Mouse (Mus musculus) B cell, adult 2 months (primary cell): ENCODE data around the gene Llgl2.

Experiments
- DNase-seq, 2 experiments: peaks; one replicate each; pipeline ENCODE4 v3.0.0; 2022

The Llgl2 gene

DNA sequence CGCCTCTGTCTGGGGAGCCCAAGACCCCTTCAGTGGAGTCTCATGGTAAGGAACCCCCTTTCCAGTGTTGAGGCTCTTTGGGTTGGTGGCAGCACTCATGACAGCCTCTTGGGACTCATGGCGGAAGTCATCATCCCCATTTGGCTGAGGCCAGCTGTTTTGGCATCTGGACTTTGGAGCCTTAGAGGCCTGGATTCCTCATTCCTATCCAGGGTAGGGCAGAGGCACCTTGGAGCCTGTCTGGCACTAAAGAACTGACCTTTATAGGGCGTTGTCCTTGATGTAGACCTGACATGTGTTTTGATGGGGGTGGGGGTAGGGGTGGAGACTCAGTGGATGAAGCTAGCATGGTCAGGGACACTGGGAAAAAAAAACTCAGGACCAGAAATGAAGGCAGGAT, 60.5 kb downstream of the Llgl2 start:
- no peak for DNase-seq

DNA sequence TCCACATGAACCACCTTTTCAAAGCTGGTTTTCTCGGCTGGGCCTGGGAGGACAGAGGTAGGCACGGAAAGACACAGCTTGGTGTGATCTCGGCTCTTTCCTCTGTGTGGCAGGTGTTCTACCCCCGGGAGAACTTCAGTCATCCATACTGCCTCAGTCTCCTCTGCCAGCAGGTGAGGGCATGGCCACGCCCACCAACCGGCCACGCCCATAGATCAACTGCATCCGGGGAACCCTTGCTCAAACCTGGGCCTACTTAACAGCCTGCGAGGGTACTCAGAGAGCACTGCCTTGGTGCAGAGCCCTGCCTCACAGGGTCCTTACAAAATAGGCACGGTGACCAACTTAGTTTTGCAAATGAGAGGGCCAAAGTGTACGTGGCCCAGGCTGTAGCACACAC, 61.4 kb downstream of the Llgl2 start:
- DNase-seq: no peak

DNA sequence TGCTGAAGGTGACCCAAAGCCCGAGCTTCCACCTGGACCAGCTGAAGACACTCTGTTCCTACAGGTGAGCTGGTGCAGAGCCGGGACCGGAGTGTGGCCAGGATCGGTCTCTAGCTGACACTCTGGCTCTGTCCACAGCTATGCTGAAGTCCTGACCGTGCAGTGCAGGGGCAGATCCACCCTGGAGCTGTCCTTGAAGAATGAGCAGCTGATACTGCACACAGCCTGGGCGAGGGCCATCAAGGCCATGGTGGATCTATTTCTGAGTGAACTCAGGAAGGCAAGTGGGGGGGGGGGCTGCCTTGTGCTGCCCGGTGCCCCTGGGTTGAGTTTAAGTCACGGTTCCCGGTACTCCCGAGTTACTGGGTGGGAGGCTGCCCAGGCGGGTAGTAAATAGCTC, 62.6 kb downstream of the Llgl2 start:
- no peak for DNase-seq

DNA sequence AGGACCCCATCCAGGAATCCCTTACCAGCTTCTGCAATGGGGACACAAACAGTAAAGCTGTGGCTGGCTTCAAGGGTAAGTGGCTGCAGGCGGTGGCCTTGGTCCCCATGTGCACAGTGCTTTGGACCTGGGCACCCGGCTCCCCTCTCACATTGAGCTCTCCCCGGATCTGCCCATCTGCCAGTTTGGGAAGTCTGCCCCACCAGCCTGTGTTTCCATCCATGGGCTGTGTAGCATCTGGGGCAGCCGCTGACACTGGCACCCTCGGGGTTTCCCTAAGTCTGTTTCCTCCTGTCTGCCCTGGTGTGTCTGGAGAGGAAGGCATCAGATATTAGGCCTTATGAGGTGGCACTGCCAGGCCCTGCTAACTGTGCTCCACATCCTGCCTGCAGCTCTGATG, 64.2 kb downstream of the Llgl2 start:
- DNase-seq: no peak

DNA sequence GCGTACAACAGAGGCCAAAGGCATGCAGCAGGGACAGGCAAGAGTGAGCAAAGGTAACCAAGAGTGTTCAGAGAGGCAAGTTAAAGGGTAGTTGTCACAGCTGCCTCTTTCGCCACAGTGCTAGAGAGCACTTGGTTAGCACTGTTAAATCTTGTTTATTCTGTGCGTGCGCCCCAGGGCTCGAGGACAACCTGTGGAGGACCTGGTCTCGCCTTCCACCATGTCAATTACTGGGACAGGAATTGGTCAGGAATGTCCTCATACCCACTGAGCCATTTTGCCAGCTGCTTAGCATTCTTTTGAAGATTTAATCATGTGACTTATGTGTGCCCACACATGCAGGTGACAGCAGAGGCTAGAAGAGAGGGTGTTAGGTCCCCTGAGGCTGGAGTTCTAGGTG, 65.3 kb downstream of the Llgl2 start:
- DNase-seq: no peak

DNA sequence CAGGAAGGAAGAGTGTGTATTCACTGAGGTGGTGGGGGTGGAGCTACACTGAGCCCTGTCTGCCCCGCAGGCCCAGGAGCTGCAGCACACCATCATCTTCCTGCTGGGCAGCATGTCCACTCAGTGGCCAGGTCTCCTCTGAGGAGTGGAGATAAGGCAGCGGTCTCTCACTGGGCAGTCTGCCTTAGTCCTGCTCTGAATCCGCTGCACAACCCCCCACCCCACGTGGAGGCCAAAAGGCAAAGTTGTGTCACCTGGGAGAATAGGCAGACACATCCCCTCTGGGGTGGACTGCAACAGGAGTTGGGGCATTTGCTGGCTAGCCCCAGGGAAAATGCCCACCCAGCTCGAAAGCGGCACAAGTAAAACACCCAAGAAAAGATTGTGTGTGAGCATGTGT, 68.4 kb downstream of the Llgl2 start:
- DNase-seq: no peak

DNA sequence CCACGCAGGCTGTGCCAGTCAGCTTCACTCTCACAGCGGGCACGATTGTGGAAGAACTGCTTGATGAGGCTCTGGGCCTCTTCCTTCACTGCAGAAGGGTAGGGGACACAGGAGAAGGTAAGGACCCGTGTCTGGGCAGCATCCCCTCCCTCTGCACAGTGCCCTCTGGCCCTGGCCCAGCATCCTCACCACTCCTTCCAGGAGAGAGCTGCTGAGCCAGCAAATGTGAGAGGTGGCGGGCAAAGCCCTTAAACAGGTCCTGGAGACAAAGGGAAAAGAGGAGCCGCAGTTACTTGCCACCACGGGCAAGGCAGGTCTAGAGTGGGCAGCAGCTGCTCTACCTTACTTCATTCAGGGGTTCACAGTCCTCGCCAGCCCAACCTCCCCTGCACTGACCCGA, 69.2 kb downstream of the Llgl2 start:
- no peak for DNase-seq

DNA sequence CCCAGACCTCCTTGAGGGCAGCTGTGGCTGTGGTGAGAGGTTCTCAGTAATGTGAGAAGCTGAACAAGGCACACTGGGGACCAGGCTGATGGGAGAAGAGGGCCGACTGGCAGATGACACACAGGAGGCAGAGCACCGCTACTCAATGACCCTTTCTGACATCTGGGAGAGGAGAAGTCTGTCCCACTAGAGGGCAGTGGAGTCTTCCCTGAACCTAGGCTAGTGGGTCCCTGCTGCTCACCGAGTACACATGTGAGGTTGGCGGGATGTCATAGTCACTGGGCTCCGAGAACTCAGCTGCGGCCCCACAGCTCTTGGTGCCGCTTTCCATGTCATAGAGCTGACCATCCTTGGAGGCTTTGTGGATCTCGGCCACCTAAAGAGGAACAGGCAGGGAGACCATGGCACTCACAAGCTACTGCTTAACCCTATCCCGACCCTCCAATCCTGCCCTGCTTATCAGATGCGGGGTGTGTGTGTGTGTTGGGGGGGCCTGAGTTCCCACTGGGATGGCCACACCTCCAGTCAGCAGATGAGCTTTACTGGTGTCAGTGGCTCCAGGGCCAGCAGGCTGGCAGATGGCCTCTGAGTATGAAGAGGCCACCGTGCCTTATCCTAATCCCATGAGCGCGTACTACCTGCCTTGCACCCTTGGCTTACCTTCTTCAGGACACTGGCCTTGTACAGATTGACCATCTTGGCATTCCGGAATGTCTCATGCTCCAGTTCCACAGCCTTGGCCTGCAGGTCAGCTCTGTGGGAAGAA, 71.1 kb downstream of the Llgl2 start:
- DNase-seq: no peak

DNA sequence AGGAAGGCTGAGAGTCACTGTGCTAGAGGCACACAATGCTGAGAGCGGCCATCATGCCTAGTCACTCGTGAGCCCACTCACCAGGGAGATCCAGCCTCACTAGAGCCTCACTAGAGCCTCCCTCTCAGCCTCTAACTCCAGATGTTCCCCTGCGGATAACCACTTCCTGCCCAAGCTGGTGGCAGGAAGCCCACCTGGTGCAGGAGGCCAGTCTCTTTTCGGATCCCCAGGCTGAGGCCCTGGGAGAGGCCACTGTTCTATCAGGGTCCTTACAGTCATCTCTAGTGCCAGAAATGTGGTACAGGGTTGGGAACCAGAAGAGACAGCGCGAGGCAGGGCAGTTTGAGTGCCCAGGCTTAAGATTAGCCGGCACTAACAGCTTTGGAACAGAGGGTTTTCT, 74.6 kb downstream of the Llgl2 start:
- DNase-seq: peak; percentile 25 to 33

DNA sequence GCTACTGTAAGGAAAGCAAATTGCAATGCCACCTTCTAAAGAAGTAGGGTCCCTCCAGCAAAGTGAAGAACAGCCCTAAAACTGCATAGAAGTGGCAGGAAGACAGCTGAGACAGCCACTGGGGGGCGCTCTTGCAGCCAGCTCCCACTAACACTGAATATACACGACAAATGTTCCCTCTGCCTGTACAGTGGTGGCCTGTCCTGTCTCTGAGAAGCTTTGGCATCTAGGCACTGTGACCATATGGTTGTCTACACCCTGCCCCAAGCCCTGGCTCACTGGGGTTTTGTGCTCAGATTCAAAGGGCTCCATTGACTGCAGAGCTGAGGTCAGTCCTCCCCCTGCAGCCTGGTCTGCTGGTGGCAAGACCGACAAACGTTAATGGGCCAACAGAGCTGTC, 75.0 kb downstream of the Llgl2 start:
- DNase-seq: peak; percentile 78 to 81

DNA sequence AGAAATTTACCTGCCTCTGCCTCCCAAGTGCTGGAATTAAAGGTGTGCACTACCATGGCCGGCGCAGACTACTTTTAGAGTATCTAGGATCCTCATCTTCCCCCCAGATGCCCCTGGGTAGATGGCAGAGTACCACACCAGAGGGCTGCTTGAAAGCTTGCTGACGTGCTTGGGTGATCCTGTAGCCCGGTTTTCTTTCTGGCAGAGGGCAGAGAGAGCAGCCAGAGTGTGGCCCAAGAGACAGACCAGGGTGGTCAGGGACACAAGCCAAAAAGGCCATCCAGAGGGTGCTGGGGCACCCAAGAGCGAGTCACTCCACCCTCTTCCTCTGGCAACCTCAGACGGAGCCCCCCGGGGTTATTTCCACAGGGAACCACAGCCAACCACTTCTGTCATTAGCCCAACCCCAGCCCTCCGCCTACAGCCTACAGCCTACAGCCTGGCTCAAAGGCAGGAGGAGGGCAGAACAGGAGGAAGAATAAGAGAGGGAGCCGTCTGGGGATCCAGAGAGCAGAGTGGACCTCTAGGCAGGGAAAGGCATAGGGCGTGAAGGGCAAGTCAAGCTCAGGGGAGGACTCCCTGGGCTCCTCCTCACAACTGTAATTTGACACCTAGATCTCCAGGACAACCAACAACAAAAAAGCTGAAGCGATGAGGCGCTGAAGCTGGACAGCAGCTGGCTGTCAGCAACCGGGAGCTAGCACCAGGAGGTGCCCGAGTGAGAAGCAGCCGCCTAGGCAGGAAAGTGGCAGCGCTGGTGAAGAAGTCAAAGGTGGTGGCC, 75.8 kb downstream of the Llgl2 start, which contains the start of gene Smim5:
Smim5 (plus strand) TSS at position 481 of the 781 bp plus-strand sequence.
- no peak for DNase-seq

DNA sequence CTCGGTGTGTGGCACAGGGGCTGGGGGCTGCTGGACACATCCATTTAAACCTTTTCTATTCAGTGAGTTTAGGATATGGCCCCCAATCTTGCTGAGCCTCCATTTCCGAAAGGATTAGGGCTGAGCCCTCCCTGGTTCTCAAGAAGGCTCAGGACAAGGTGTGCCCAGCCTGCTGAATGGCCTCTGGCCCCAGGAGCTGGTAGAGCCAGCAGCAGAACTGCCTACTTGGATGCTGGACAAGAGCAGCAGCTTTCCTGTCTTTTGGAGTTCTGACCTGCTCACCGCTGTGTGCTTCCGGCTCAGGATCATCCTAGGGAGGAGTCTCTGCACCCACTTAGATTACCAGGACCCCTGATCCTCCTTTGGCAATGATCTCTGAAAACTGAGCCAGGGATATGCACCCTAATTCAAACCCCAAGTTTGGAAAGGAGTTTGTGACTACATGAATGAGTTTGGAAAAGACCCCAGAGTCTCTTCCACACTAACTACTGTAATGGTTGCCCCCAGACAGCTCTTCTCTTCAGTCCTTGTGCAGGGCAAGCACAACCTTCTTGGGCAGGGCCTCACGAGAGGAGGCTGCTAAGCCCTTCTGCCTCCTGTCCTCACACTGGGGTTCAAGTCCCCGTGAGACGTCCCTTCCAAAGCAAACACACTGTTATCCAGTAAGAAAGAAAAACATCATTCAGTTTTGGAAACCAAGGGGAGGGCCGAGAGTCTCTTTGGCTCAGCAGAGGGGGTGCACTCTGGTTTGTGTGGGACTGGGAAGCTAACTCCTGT, 76.9 kb downstream of the Llgl2 start:
- DNase-seq: no peak

DNA sequence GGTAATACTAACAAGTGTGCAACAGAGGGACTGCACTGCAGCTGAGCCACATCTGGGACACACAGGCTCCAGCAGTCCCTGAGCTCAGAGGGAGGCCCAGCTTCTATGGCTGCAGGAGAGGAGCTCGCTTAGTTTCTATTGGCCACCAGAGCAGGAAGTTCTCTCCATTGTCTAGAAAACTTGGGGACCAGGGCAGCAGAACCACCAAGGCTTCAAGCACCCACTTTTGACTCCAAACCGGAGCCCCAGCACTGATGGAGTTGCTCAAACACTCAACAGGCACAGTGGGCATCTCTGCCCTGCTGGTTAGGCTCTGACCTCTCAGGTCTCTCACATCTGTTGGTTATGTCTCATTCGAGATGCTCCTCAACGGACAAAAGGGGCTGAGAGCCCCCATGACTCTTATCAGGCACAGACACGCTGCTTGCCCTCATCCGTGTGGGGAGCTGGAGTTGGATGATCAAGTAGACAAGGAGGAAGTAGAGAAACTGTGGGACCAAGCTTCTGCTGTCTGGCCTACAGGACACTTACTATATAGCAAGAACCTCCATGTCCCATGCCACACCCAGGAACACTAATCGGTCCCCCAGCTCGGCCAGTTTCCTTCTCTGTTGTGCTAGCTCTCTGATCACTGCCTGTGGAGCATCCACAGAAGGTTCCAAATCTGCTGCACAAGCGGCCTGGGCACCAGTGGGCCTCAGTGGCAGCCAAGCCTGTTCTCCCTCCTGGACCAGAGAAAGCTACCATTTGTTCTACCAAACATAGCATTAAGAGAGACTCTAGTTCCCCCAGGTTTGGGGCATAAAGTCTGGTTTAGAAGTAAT, 77.7 kb downstream of the Llgl2 start:
- DNase-seq: no peak

DNA sequence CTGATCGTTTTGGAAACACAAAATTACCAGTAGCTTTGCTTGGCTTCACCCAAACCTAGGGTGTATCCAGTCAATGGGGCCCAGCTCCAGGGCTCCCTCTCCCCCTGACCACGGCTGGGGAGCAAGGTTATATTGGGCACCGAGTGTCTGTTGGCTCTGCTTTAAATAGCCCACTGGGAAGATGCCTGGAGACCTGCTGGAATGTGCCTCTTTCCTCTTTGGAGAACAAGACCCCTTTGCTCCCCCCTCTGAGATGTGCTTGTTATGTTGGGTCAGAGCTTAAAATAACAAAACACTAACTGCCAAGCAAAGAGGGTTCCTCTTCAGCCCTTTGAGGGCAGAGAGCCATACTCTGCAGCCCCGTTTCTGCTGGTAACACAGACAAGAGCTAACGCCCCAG, 78.3 kb downstream of the Llgl2 start:
- DNase-seq: no peak

DNA sequence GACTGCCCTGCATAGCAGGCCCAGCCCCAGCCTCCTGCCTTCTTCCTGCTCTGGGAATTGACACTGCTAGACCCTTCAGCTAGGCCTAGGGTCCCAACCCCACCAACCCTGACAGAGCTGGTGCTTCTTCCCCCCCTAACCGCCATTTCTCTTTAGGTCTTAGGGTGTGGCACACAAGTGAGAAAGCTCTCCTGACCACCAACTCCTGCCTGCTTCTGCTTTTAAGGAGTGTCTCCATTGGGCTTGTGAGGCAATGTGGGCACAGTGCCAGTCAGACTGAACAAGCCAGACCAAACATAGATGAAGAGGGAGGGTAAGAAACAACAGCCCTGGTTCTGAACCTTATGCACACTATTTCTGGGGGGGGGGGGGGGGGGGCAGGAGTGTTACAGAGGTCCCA, 79.0 kb downstream of the Llgl2 start:
- DNase-seq: peak in 1 of 2 experiments; percentile 34

DNA sequence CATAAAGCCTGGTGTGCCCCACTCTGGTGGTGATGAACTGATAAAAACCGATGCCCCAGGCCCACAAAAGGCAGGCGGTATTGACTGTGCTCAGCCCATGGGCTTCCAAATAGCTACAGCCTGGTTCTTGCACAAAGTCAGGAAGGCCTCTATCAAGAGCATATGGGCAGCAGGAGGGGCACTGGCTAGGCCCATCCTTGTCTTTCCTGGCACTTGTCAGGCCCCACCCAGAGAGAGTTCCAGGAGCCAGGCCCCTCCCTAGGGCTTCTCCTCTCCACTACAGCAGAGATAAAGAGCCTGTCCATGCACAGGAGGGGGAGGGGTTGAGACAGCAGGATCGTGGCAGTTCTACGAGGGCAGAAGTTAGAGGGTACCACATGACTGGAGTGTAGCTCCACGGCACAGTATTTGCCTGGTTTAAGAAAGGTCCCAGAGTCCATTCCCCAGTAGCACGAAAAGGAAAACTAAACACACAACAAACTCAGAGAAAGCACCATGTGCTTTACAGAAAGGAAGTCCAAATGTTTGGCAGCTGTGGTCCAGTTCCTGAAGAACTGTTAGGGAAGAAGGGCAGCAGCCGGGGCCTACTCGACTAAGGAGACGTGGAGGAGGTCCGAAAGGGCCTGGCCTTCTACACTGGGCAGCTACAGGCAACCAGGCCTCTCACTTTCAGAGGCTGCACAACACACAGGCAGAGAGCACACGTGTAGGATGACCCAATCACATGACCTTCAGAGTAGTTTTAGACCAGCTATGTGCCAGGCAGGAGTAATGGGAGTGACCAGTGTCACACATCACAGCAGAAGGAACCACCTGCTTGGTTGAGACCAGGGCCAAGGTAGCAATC, 79.8 kb downstream of the Llgl2 start:
- DNase-seq: no peak

DNA sequence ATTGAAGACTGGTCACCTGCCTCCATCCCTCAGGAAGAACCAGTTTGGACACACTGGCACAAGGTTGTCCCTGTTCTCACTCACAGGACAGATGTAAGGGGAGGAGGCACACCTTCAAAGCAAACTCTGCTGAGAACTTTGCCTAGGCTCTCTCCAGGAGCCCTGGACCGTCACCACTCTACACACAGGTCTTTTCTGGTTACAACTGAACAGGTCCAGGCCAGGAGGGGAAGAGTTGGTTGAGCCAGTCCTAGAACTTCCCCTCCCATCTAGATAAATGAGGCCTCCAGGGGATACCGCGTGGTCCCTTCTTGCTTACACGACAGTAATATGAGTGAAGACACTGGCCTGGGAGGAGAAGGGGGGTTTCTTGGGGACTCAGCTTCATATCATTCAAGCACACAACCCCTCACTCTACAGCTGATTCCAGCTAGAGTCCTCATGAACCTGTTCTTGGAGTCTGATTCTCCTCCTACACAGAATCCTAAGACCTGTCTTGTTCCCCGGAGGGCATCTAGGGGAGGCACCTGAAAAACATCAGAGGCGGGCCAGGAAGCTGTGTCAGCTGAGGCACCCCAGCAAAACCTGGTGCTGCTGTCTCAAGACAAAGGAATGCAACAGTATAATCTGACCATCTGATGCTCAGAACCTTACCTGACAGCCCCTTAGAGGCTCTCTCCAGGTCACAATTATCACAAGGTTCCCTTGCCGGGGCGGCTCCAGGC, 80.5 kb downstream of the Llgl2 start:
- DNase-seq: no peak
